ENCODE assay signal across 7 mouse cellular contexts in genomic region chr2:172613891-172614391, GRCm38 (mm10).
DNase-seq lines count a peak whose midpoint lies in the region; ATAC-seq and TF ChIP-seq lines count a peak whose summit lies in the region.

No protein-coding gene starts in this region.

- H3K27me3 ChIP-seq in thymus, adult 2 months (ENCODE audit: control insufficient read depth, insufficient read depth, low read length): no peaks in the 10 kb centered on the region; the same call in 1 of the 2 replicates
- peaks cover 49% of the 10 kb centered on the region for H3K27me3 ChIP-seq in forebrain, embryonic 10.5 days (ENCODE audit: poor library complexity, severe bottlenecking)
- H3K27me3 ChIP-seq in liver, embryonic 11.5 days (replicated peaks; ENCODE audit: control insufficient read depth, insufficient read depth, low read length): peaks cover 14% of the 10 kb centered on the region

- no peak overlapping the region for H3K27ac ChIP-seq in thymus, adult 2 months (ENCODE audit: control insufficient read depth, insufficient read depth, low read length)
- H3K27ac ChIP-seq in forebrain, embryonic 10.5 days: peak overlapping the region; percentile 77
- H3K27ac ChIP-seq in liver, embryonic 11.5 days (ENCODE audit: low read depth, low read length): no peak overlapping the region

- TF ChIP-seq POLR2A in thymus, adult 2 months (IDR thresholded peaks at IDR 0.05; ENCODE audit: control insufficient read depth, extremely low read depth, insufficient read depth, low read length, poor library complexity): no peak

- H3K4me2 ChIP-seq in liver, embryonic 11.5 days: peak overlapping the region; percentile 66

- peak overlapping the region; percentile 15 for H3K4me3 ChIP-seq in thymus, adult 2 months (ENCODE audit: control insufficient read depth, insufficient read depth, low read length)
- H3K4me3 ChIP-seq in forebrain, embryonic 10.5 days: peak overlapping the region; percentile 48
- H3K4me3 ChIP-seq in liver, embryonic 11.5 days (ENCODE audit: low read depth, low read length): peak overlapping the region; percentile 30

- no peak for TF ChIP-seq CTCF in thymus, adult 2 months (IDR thresholded peaks at IDR 0.05; ENCODE audit: borderline replicate concordance, control insufficient read depth, extremely low read depth, insufficient read depth, low read length, poor library complexity)

- H3K36me3 ChIP-seq in thymus, adult 2 months (ENCODE audit: control insufficient read depth, insufficient read depth, low read length): no peaks in the 10 kb centered on the region
- H3K36me3 ChIP-seq in forebrain, embryonic 10.5 days (replicated peaks): no peaks in the 10 kb centered on the region
- H3K36me3 ChIP-seq in liver, embryonic 11.5 days (ENCODE audit: control insufficient read depth, insufficient read depth, low read length): no peaks in the 10 kb centered on the region

- ATAC-seq in liver, embryonic 11.5 days (replicated peaks; ENCODE audit: low FRiP score): no peak
- no peak for ATAC-seq in CD4-positive, CD25-positive, alpha-beta regulatory T cell, adult 4 months

- no peak overlapping the region for H3K9ac ChIP-seq in liver, embryonic 11.5 days (ENCODE audit: low read depth, low read length)

- no peak for DNase-seq in thymus, adult 2 months
- DNase-seq in thymus, postnatal 0 days (ENCODE audit: low spot score): no peak
- peak; percentile 37 for DNase-seq in forebrain, embryonic 10.5 days (ENCODE audit: extremely low spot score, low spot score)
- DNase-seq in liver, embryonic 11.5 days (ENCODE audit: low spot score): peak; percentile 39
- DNase-seq in frontal cortex, postnatal 36 days (ENCODE audit: low spot score in 2 of 2): no peak
- DNase-seq in T-cell, adult 2 months (ENCODE audit: low spot score): no peak

- no peaks in the 10 kb centered on the region for H3K4me1 ChIP-seq in thymus, adult 2 months (replicated peaks; ENCODE audit: control insufficient read depth, insufficient read depth, low read length)
- peaks cover 36% of the 10 kb centered on the region for H3K4me1 ChIP-seq in forebrain, embryonic 10.5 days
- H3K4me1 ChIP-seq in liver, embryonic 11.5 days (replicated peaks; ENCODE audit: control insufficient read depth, insufficient read depth, low read length): no peaks in the 10 kb centered on the region; the same call in 1 of the 2 replicates

- no peaks in the 10 kb centered on the region for H3K9me3 ChIP-seq in forebrain, embryonic 10.5 days
- H3K9me3 ChIP-seq in liver, embryonic 11.5 days (ENCODE audit: control insufficient read depth, low read length): no peaks in the 10 kb centered on the region

- 1% methylated on average over 18 of the region's 18 CpGs for WGBS in thymus, adult 2 months
- under 1% methylated on average over 18 of the region's 18 CpGs for WGBS in forebrain, embryonic 10.5 days
- WGBS in liver, embryonic 11.5 days: under 1% methylated on average over 18 of the region's 18 CpGs

Comparison
In these comparisons a context has a peak if more than half of its experiments do, and no peak if none do; other contexts are left out.
1. DNase-seq: peak in forebrain, embryonic 10.5 days (single experiment) and liver, embryonic 11.5 days (single experiment); none in thymus, adult 2 months (single experiment), thymus, postnatal 0 days (single experiment), frontal cortex, postnatal 36 days (0 of 2) and T-cell, adult 2 months (single experiment).
2. Peak in every context shown above with its lines, with median percentiles within 50 percentile points of each other: H3K4me3 ChIP-seq.